Mouse (Mus musculus) intestine, postnatal 0 days (tissue): ENCODE data around the gene C9orf72. TPM values are rescaled to one million over a fixed set of nuclear protein-coding genes. Genes with fewer than 3 reads are reported as not detected.

Source experiments
- ATAC-seq: fragments of 200-750 bp; cut with Nextera tagmentation; 2 replicates; pipeline ENCODE4 v1.8.0; 2017; ENCODE audit warnings: mild to moderate bottlenecking, moderate TSS enrichment, moderate library complexity
- H3K27ac ChIP-seq: fragments of 300-500 bp; sonication (generic); 2 replicates; pipeline ENCODE4 v1.5.1; 2014; ENCODE audit warnings: mild to moderate bottlenecking, low read depth, low read length, moderate library complexity
- H3K27me3 ChIP-seq: fragments of 300-500 bp; sonication (generic); replicated peaks from 2 replicates; pipeline ENCODE4 v1.6.1; 2014; ENCODE audit warnings: low read length, mixed read lengths; ENCODE audit not compliant: control insufficient read depth, insufficient read depth
- H3K36me3 ChIP-seq: fragments of 300-500 bp; sonication (generic); 2 replicates; pipeline ENCODE4 v1.6.1; 2014; ENCODE audit warnings: mild to moderate bottlenecking, moderate library complexity; ENCODE audit not compliant: control insufficient read depth, insufficient read depth
- H3K4me1 ChIP-seq: fragments of 300-500 bp; sonication (generic); replicated peaks from 2 replicates; pipeline ENCODE4 v1.6.1; 2014; ENCODE audit warnings: antibody characterized with exemption, low read length, mixed read lengths; ENCODE audit not compliant: control insufficient read depth, insufficient read depth
- H3K4me2 ChIP-seq: fragments of 300-500 bp; sonication (generic); replicated peaks from 2 replicates; pipeline ENCODE4 v1.6.1; 2014; ENCODE audit warnings: low read depth, mild to moderate bottlenecking, moderate library complexity
- H3K4me3 ChIP-seq: fragments of 300-500 bp; sonication (generic); 2 replicates; pipeline ENCODE4 v1.5.1; 2014; ENCODE audit warnings: low read depth, low read length
- H3K9ac ChIP-seq: fragments of 300-500 bp; sonication (generic); 2 replicates; pipeline ENCODE4 v1.6.1; 2014; ENCODE audit warnings: mild to moderate bottlenecking, low read depth, low read length
- H3K9me3 ChIP-seq: fragments of 300-500 bp; sonication (generic); 2 replicates; pipeline ENCODE4 v1.6.1; 2016; ENCODE audit warnings: mixed run types; ENCODE audit not compliant: control insufficient read depth
- CTCF ChIP-seq: sonication (generic); IDR thresholded peaks from 2 replicates; pipeline ENCODE4 v1.5.1; 2016; ENCODE audit warnings: low read depth, mild to moderate bottlenecking, control low read depth, antibody characterized with exemption, moderate library complexity
- WGBS: fragments of 180-500 bp; shearing (Covaris S2); extraction: QIAGEN DNeasy Blood & Tissue Kit; methylation state at CpG from one replicate; pipeline ENCODE4 v1.1.7; 2014; 5-methylcytosine and 5-hydroxymethylcytosine counted together
- polyA plus RNA-seq: library from polyadenylated mRNA; unstranded; fragments of >200 nt; fragmentation: Nextera tagmentation; extraction: Ambion mirVana; gene quantifications from 2 replicates; pipeline ENCODE4 v1.2.1, GENCODE M21; 2015

Gene C9orf72
- polyA plus RNA-seq, 1 experiment from 2014 or later: 10.1 TPM

- H3K4me1 ChIP-seq: no peaks in the 10 kb centered on the region
- no peaks in the 10 kb centered on the region for H3K27me3 ChIP-seq
- ATAC-seq: no peak
- no peak for TF ChIP-seq CTCF
- H3K9ac ChIP-seq: no peak overlapping the region
- H3K4me2 ChIP-seq: no peak overlapping the region
- no peak overlapping the region for H3K4me3 ChIP-seq
- H3K9me3 ChIP-seq: no peaks in the 10 kb centered on the region
- WGBS: 90% methylated on average over 2 of the region's 2 CpGs
- no peaks in the 10 kb centered on the region for H3K36me3 ChIP-seq
- no peak overlapping the region for H3K27ac ChIP-seq
Measured at GRCm38 (mm10) chr4:35236313-35236712, 10.3 kb upstream of the C9orf72 start.

GRCm38 (mm10) chr4:35228260-35228659, 2.3 kb upstream of the C9orf72 start:
- no peak overlapping the region for H3K4me3 ChIP-seq
- no peak for ATAC-seq
- no peak overlapping the region for H3K4me2 ChIP-seq
- no peak for TF ChIP-seq CTCF
- no peak overlapping the region for H3K9ac ChIP-seq
- no peaks in the 10 kb centered on the region for H3K27me3 ChIP-seq
- no peaks in the 10 kb centered on the region for H3K36me3 ChIP-seq
- no peaks in the 10 kb centered on the region for H3K9me3 ChIP-seq
- H3K4me1 ChIP-seq: no peaks in the 10 kb centered on the region
- WGBS: 77% methylated on average over 4 of the region's 4 CpGs
- H3K27ac ChIP-seq: no peak overlapping the region

- H3K36me3 ChIP-seq: no peaks in the 10 kb centered on the region
- H3K27me3 ChIP-seq: no peaks in the 10 kb centered on the region
- peak overlapping the region; percentile 58 for H3K27ac ChIP-seq
- H3K4me3 ChIP-seq: peak overlapping the region; percentile 88
- no peaks in the 10 kb centered on the region for H3K4me1 ChIP-seq
- WGBS: 12% methylated on average over 9 of the region's 9 CpGs
- no peaks in the 10 kb centered on the region for H3K9me3 ChIP-seq
- ATAC-seq: peak; percentile 34
- H3K4me2 ChIP-seq: peak overlapping the region; percentile 93
- TF ChIP-seq CTCF: no peak
- peak overlapping the region; percentile 27; the same call in 1 of the 2 replicates for H3K9ac ChIP-seq
Measured at GRCm38 (mm10) chr4:35226496-35226992, 569 bp upstream of the C9orf72 start.

- Histone ChIP-seq H3K27ac (peak overlapping the region; percentile 58; the same call in 1 of the 2 replicates), H3K4me1 (no peaks in the 10 kb centered on the region), H3K9ac (peak overlapping the region; percentile 79), H3K4me2 (peak overlapping the region; percentile 93), H3K9me3 (no peaks in the 10 kb centered on the region), H3K27me3 (no peaks in the 10 kb centered on the region), H3K4me3 (peak overlapping the region; percentile 88), H3K36me3 (no peaks in the 10 kb centered on the region)
- no peak for TF ChIP-seq CTCF
- WGBS: under 1% methylated on average over 37 of the region's 40 CpGs
- peak; percentile 23 for ATAC-seq
Measured at GRCm38 (mm10) chr4:35225141-35225733, 738 bp downstream of the C9orf72 start.

- H3K27me3 ChIP-seq: no peaks in the 10 kb centered on the region
- no peak overlapping the region for H3K4me2 ChIP-seq
- no peaks in the 10 kb centered on the region for H3K36me3 ChIP-seq
- TF ChIP-seq CTCF: no peak
- 81% methylated on average over 4 of the region's 4 CpGs for WGBS
- H3K9ac ChIP-seq: no peak overlapping the region
- no peak overlapping the region for H3K27ac ChIP-seq
- no peaks in the 10 kb centered on the region for H3K4me1 ChIP-seq
- H3K4me3 ChIP-seq: no peak overlapping the region
- no peaks in the 10 kb centered on the region for H3K9me3 ChIP-seq
- no peak for ATAC-seq
Measured at GRCm38 (mm10) chr4:35224101-35224500, 1.9 kb downstream of the C9orf72 start.

- no peak for ATAC-seq
- Histone ChIP-seq H3K4me2 (no peak overlapping the region), H3K9me3 (no peaks in the 10 kb centered on the region), H3K9ac (no peak overlapping the region), H3K36me3 (peaks cover 4% of the 10 kb centered on the region), H3K27ac (no peak overlapping the region), H3K4me3 (no peak overlapping the region), H3K4me1 (no peaks in the 10 kb centered on the region), H3K27me3 (no peaks in the 10 kb centered on the region)
- TF ChIP-seq CTCF: no peak
- WGBS: 63% methylated on average over 5 of the region's 5 CpGs
Measured at GRCm38 (mm10) chr4:35223376-35223988, 2.5 kb downstream of the C9orf72 start.
